Mouse (Mus musculus): ENCODE measurements at regions not wholly inside any gene's neighbourhood (a gene's known extent, or its start where the extent isn't known, plus 50 kb on each side); places are given as distances from the start of the nearest gene placed in this dataset.

- DNase-seq, result no peak
These were observed 141.7 kb upstream of the Lrfn2 start for GRCm38 (mm10) chr17:48790526-48790925.

GRCm38 (mm10) chr17:48792954-48793353 lies 139.2 kb upstream of the Lrfn2 start:
- DNase-seq, result no peak

- no peak for DNase-seq
These were observed 136.4 kb upstream of the Lrfn2 start for GRCm38 (mm10) chr17:48795773-48796172.

GRCm38 (mm10) chr17:48798196-48798595 lies 134.0 kb upstream of the Lrfn2 start:
- DNase-seq, result no peak

- peak; percentile 21 for DNase-seq
These were observed 129.5 kb upstream of the Lrfn2 start for GRCm38 (mm10) chr17:48802673-48803072.

GRCm38 (mm10) chr17:48807905-48808304 lies 124.3 kb upstream of the Lrfn2 start:
- DNase-seq, result no peak

- DNase-seq, result no peak
These were observed 117.2 kb upstream of the Lrfn2 start for GRCm38 (mm10) chr17:48814753-48815504.

GRCm38 (mm10) chr17:48816588-48817324 lies 115.4 kb upstream of the Lrfn2 start:
- DNase-seq, result peak; percentile 17

- DNase-seq, result no peak
These were observed 114.6 kb upstream of the Lrfn2 start for GRCm38 (mm10) chr17:48817551-48817950.

- no peak for DNase-seq
These were observed 112.5 kb upstream of the Lrfn2 start for GRCm38 (mm10) chr17:48819703-48820102.

- DNase-seq, result no peak
These were observed 109.9 kb upstream of the Lrfn2 start for GRCm38 (mm10) chr17:48822101-48822876.

- no peak for DNase-seq
These were observed 108.3 kb upstream of the Lrfn2 start for GRCm38 (mm10) chr17:48823921-48824320.

- DNase-seq, result no peak
These were observed 106.8 kb upstream of the Lrfn2 start for GRCm38 (mm10) chr17:48825212-48825913.

GRCm38 (mm10) chr17:48838297-48838979 lies 93.7 kb upstream of the Lrfn2 start:
- DNase-seq, result no peak

GRCm38 (mm10) chr17:48847890-48848289 lies 84.3 kb upstream of the Lrfn2 start:
- DNase-seq, result no peak

- no peak for DNase-seq
These were observed 81.3 kb upstream of the Lrfn2 start for GRCm38 (mm10) chr17:48850910-48851309.

- DNase-seq, result no peak
These were observed 73.3 kb upstream of the Lrfn2 start for GRCm38 (mm10) chr17:48858891-48859290.

- no peak for DNase-seq
These were observed 61.7 kb upstream of the Lrfn2 start for GRCm38 (mm10) chr17:48870443-48870842.

- DNase-seq, result no peak
These were observed 54.7 kb upstream of the Lrfn2 start for GRCm38 (mm10) chr17:48877505-48877904.

- no peak for DNase-seq
These were observed 51.6 kb upstream of the Lrfn2 start for GRCm38 (mm10) chr17:48880590-48880989.

GRCm38 (mm10) chr17:48881946-48882345 lies 50.2 kb upstream of the Lrfn2 start:
- DNase-seq, result no peak

All from gastrocnemius, postnatal 10 days (tissue).